Mouse (Mus musculus) skeletal muscle tissue, postnatal 0 days (tissue): ENCODE measurements around the gene Tcaf2. TPM values are rescaled to one million over a fixed set of nuclear protein-coding genes. Genes with fewer than 3 reads are reported as not detected.

ENCODE experiments used
- polyA plus RNA-seq: library from polyadenylated mRNA; unstranded; fragments of >200 nt; fragmentation: Nextera tagmentation; extraction: Ambion mirVana; gene quantifications from 2 replicates; pipeline ENCODE4 v1.2.1, GENCODE M21; 2015

Gene Tcaf2
- polyA plus RNA-seq, result 2.5 and 3.0 TPM in 2 replicates

DNA sequence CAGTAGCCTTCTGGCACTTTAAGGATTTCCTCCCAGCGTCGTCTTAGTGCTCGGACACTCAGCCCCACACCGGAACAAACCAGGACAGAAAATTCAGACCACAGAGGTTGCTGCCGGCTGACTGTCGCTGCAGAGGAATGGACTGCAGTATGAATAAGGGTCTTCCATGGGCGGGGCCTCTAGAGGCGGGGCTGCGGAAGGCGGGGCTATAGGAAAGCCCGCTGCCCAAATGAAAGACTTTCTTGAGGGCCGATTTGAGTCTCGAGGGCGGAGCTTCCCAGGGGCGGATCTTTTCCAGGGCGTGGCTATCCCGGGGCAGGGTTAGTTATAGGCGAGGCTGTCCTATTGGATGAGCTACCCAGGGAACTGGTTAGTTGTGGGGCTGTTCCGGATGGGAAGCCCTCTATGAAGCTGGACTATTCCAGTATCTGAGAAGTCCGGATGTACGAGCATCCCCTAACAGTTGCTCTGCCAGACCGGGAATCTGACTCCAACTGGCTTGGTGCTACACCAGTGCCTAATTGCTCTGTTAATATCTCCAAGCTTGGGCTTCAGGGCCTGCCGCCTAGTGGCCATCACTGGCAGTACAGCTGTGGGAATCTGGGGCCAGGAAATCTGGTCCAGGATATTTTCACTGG lies at the start of gene Tcaf2:
Gene Tcaf2, minus strand, starts transcription at position 343 of the 638 bp plus-strand sequence.

DNA sequence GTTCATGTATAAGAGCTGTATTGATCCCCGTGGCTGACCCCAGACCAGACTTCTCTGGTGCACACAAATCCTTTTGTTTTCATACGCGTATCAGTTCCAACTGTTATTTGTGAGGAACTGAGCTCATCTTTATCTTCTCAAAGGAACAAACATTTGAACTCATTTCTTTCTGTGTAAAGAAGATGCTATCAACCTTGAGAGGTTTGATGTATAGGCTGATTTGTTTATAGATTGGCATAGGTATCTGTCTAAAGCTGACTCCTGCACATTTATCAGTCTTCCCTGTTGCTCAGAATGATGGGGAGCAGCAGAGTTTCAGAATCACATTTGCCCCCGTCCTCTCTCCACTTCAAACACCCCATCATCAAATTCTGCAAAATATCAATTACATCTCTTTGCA lies 47.5 kb downstream of the Tcaf2 start, which contains the start of gene Tcaf3:
Gene Tcaf3, minus strand, starts transcription at position 101 of the 400 bp plus-strand sequence.

Other genes starting within 250 kb of the Tcaf2 start
- gene Tas2r143, start 245.0 kb downstream of the Tcaf2 start, polyA plus RNA-seq, result not detected in 2 replicates
- not detected in 2 replicates for gene Tas2r135, start 239.8 kb downstream of the Tcaf2 start, polyA plus RNA-seq
- not detected in 2 replicates for gene Tas2r126, start 210.7 kb downstream of the Tcaf2 start, polyA plus RNA-seq
- not detected in 2 replicates for gene Olfr458, start 180.1 kb downstream of the Tcaf2 start, polyA plus RNA-seq
- gene Olfr457, start 168.9 kb downstream of the Tcaf2 start, polyA plus RNA-seq, result 0.02 TPM in 1 of 2 replicates, not detected in the other
- gene Olfr456, start 158.0 kb downstream of the Tcaf2 start, polyA plus RNA-seq, result not detected in 2 replicates
- gene Olfr455, start 97.7 kb downstream of the Tcaf2 start, polyA plus RNA-seq, result not detected in 2 replicates
- not detected in 2 replicates for gene Tcaf3, start 47.6 kb downstream of the Tcaf2 start, polyA plus RNA-seq
- 52.9 and 53.7 TPM in 2 replicates for gene Tcaf1, start 64.8 kb upstream of the Tcaf2 start, polyA plus RNA-seq
- not detected in 2 replicates for gene Olfr453, start 94.1 kb upstream of the Tcaf2 start, polyA plus RNA-seq
- not detected in 2 replicates for gene Olfr38, start 111.2 kb upstream of the Tcaf2 start, polyA plus RNA-seq
- not detected in 2 replicates for gene Olfr452, start 139.8 kb upstream of the Tcaf2 start, polyA plus RNA-seq
- not detected in 2 replicates for gene Olfr450, start 166.7 kb upstream of the Tcaf2 start, polyA plus RNA-seq
- not detected in 2 replicates for gene Olfr449, start 189.1 kb upstream of the Tcaf2 start, polyA plus RNA-seq
- gene Olfr448, start 245.2 kb upstream of the Tcaf2 start, polyA plus RNA-seq, result not detected in 2 replicates